Mouse (Mus musculus): ENCODE data around the gene Creb3l1. TPM values are rescaled to one million over a fixed set of nuclear protein-coding genes. Genes with fewer than 3 reads are reported as not detected.
A peak's percentile ranks its signal among the peaks of the same experiment; 100 is the strongest.

The Creb3l1 gene
- 11.7 and 12.6 TPM in 2 replicates for total RNA-seq (2021)
- long read RNA-seq, experiment 1, partial matches to known transcripts = 1 of 4 reads
- long read RNA-seq, experiment 1, other reads (novel, unspliced or antisense) = 0 of 4 reads
- long read RNA-seq, experiment 2, partial matches to known transcripts = 2 of 5 reads
- long read RNA-seq, experiment 2, other reads (novel, unspliced or antisense) = 1 of 5 reads

DNA sequence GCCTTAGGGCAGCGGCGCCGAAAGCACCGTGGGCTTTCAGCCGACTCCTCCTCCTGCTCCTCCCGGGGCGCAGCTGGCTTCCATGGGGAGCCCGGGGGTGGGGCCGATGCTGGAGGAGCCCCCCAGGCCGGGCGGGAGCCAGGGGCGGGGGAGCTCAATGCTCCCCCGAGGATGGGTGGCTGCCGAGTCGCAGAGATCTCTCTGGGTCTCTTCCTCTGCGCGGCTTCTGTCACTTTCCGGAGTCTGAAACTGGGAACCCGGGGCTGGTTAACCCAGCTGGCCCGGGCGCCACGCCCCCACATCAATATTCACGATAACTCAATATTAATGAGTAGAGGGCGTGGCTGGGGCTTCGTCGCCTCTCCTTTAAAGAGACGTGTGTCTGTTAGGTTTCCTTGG is at the start of gene Creb3l1:
Gene Creb3l1, minus strand, starts transcription at position 229 of the 399 bp plus-strand sequence.
- DNase-seq = peak; percentile 86

GRCm38 (mm10) chr2:92071143-92071542 is 46.8 kb upstream of the Creb3l1 start:
- DNase-seq = no peak

- DNase-seq = no peak
Observed at GRCm38 (mm10) chr2:92069630-92070029, 45.3 kb upstream of the Creb3l1 start.

DNA sequence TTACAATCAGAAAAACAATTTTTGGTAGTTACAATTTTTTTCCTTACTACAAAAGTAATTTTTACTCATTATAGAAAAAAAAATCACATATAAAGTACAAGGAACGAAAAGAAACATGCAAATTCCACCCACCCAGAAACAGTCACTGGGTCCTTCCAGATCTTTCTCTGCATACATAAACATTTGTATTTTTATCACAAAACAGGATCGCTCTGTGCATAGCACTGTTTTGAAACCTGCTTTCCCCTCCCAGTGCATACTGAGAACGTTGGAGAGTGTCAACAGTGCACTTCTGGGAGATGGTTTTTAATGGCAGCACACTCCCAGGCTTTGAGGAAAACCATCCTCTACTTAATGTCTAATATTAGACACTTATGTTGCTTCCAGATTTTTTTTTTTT is 43.3 kb upstream of the Creb3l1 start:
- no peak for DNase-seq

GRCm38 (mm10) chr2:92066899-92067298 is 42.6 kb upstream of the Creb3l1 start:
- DNase-seq = no peak

- DNase-seq = no peak
Observed at GRCm38 (mm10) chr2:92065938-92066337, 41.6 kb upstream of the Creb3l1 start.

- DNase-seq = no peak
Observed at GRCm38 (mm10) chr2:92065269-92065888, 41.1 kb upstream of the Creb3l1 start.

- DNase-seq = no peak
Observed at GRCm38 (mm10) chr2:92063106-92063505, 38.8 kb upstream of the Creb3l1 start.

DNA sequence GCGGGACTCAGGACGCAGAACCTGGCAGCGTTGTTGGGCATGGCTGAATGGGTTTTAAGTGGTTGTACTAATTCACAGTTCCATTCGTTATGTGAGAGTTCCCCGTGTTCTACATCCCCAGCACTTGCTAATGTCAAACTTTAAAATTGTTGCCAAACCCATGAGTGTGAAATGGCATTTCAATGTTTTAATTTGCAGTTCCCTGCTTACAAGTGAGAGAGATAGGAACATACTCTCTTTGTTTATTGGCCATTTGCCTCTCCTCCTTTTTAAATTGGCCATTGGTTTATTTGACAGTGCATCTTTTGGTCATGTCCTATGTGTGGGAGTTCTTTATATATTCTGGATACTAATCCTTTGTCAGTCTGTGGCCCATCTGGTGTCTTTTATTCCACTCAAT is 37.0 kb upstream of the Creb3l1 start:
- no peak for DNase-seq

DNA sequence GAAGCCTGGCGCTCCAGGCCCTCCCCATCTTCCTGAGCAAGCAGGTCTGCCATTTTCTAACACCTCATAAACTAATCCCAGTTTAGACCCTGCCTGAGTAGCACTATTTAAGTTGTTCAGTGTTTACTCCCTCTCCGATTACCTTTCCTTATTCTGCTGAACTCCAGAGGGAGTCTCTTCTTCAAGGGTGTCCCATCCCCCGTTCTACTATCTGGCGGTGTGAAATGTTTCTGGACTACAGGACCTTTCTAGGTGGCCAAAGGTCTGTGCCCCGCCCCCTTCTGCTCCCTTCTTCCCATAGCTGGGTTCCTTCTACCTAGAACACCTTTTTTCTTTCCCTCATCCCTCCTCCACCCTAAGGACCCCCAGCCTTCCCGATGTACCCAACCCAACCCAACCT is 36.0 kb upstream of the Creb3l1 start:
- DNase-seq = no peak

GRCm38 (mm10) chr2:92059481-92060220 is 35.3 kb upstream of the Creb3l1 start:
- DNase-seq = peak; percentile 79

DNA sequence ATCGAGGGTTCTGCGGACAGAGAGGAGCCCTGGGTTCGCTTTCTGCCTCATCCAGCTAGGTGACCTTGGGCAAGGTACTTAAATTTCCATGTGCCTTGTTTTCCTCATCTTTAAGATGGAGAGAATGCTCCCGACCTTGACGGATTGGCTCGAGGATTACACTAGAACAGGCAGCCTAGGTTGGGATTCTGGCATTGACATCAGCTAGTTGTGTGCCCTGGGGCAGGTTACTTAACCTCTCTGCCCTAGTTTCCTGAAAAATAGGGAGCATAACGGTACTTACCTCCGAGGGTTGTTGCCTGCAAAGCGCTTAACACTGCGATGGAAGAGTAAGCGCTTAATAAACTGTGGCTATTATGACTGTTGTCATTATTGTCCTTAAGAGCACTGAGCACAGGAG is 34.6 kb upstream of the Creb3l1 start:
- DNase-seq = no peak

DNA sequence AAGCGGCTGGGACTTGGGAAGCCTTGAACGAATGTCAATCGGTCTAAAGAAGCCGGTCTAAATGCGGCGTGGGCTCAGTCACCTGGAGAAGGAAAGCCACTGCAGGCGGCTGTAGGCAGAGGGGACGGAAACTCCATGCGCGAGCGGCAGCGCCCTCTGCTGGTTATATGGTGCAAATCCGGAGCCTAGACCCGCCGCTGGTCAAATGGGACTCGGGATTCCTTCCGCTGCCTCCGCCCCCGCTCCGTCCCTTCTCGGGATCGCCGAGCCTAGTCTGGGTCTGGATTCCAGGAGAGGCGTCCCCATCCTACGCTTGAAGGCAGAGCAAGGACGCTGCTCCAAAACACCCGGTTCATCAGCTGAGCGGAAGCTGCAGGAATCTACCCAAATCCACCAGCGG is 34.2 kb upstream of the Creb3l1 start:
- DNase-seq = peak; percentile 95

DNA sequence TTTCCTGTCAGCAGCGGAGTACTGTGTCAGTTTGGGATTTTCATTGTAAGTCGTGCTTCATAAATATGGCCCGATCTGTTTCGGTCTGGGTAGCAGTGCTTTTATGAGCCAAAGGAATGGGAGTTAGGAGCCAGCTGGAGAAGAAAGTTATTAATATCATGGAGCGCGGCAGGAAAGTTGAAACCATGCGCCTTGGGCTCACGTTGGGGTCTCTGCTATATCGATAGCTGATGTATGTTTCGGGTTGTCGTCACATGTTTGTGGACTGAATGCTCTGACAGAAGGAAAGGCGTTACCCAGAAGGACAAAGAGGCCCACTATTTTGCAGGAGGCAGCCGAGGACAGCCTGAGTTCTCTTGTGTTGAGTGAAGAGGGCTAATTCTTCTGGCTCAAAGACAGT is 32.5 kb upstream of the Creb3l1 start:
- DNase-seq = no peak

DNA sequence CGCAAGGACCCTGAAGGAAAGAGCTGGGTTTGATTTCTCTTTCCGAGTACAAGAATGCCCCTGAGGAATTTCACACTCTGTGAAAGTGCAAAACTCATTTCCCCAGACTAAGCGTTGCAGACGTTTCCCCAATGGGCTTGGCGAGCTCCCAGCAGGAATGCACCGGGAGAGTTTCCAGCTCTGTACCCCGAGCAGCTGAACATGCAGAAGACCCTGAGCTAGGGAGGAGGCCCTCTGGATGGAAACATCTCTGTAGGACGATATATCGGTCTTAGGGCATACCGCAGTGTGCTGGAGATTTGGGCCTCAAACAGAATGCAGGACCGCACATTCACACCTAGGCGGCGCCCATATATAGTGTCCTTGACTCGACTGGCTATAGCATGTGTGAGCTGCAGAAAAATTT is 31.5 kb upstream of the Creb3l1 start:
- peak; percentile 73 for DNase-seq

GRCm38 (mm10) chr2:92055101-92055813 is 31.0 kb upstream of the Creb3l1 start:
- peak; percentile 96 for DNase-seq

GRCm38 (mm10) chr2:92052754-92053153 is 28.5 kb upstream of the Creb3l1 start:
- DNase-seq = no peak

DNA sequence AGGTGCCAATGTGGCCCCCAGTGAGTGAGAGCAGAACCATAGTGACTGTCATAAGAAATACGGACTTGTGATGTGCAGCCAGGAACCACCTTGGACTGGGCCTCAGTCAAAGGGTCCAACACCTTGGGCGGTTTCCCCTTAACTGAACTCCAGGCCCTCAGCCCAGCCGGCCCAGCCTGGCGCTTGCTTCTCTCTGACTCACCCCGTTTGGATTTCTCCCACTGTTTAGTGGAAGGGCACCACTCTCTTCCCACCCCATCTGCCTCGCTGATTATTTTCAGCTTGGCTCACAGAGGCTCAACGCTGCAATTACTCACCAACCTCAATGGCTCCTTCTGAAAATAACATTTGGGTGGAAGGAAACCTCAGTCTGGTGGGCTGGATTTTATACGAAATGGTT is 27.9 kb upstream of the Creb3l1 start:
- DNase-seq = peak; percentile 31

- DNase-seq = no peak
Observed at GRCm38 (mm10) chr2:92048034-92048690, 23.9 kb upstream of the Creb3l1 start.

GRCm38 (mm10) chr2:92047601-92048000 is 23.3 kb upstream of the Creb3l1 start:
- DNase-seq = peak; percentile 38

GRCm38 (mm10) chr2:92043285-92043684 is 19.0 kb upstream of the Creb3l1 start:
- DNase-seq = peak; percentile 1

DNA sequence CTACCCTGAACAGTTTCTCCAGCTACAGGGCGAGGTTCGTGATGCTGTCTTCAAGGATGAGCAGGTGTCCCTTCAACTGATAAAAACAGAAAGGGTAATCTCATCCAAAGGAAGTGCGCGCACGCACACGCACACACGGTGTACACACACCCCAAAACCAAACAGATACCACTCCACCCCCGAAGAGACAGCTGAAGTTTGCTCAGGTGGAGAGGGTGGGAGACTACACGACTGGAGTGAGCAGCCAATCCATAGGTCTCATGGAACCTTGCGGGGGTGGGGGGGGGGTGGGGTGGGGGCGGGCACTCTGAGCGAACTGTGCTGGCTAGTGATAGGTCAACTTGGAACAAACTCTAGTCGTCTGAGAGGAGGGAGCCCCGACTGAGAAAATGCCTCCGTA is 17.2 kb upstream of the Creb3l1 start:
- DNase-seq = no peak
